Mouse (Mus musculus): ENCODE measurements at regions not wholly inside any gene's neighbourhood (a gene's known extent, or its start where the extent isn't known, plus 50 kb on each side); places are given as distances from the start of the nearest gene placed in this dataset.

GRCm38 (mm10) chr10:96201891-96202290, 65.5 kb downstream of the Gm5426 start:
- TF ChIP-seq GATA1 (IDR thresholded peaks at IDR 0.05; ENCODE audit: low read length) (no peak), TAL1 (IDR thresholded peaks at IDR 0.05; ENCODE audit: low read length) (no peak)
